Mouse (Mus musculus) left cerebral cortex, postnatal 4 days (tissue): ENCODE results near the gene Dmbt1. TPM values are rescaled to one million over a fixed set of nuclear protein-coding genes. Genes with fewer than 3 reads are reported as not detected.
"Not testable (repeated sequence)": the region's sequence is repeated elsewhere in the genome, so short reads cannot be mapped to it uniquely, and the experiment has no call there.

Experiments used
- DNase-seq: peaks from one replicate; pipeline ENCODE4 v3.0.0-alpha.2; 2022
- intact Hi-C: fragments of 180-260 bp; cut with DNase I; formaldehyde crosslinking; loops from one replicate; pipeline ENCODE4 v1.15.1; 2025
- total RNA-seq, 2 experiments: library from RNA; stranded (reverse); gene quantifications; 2 replicates each; pipeline ENCODE4 v1.2.3; 2021

The Dmbt1 gene
- total RNA-seq, 2 experiments from 2014 or later = 0.06 TPM; not detected in 1

DNA sequence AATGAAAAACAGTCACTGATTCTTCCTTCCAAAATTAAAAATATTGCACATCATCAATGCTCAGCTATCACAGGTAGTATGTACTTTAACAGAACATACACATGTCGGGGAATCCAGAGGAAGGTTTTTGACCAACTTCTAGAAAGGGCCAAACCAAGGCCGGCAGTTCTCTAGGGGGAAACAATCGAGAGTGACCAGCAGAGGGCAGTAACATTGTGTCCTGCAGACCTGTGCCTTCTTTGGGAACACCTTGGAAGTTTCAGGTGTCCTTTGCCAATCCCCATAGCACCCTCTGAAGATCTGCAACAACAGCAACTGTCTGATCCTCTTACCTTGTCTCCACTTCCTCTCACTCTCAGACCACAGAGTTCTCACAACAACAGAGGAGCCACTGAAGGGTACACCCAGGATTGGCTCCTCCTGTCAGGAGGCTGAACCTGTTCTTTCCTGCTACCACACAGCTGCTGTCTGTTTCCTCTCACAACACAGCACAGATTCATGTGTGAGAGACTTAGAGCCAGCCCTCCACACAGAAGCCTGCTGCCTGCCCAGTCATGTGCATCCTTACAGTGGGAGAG lies 13.5 kb downstream of the Dmbt1 start:
- intact Hi-C loops, DNase-seq: not testable (repeated sequence)

GRCm38 (mm10) chr7:131049829-131050228 lies 18.0 kb downstream of the Dmbt1 start:
- intact Hi-C loops, DNase-seq: not testable (repeated sequence)

GRCm38 (mm10) chr7:131054808-131055370 lies 23.0 kb downstream of the Dmbt1 start:
- intact Hi-C loops = no loop called here
- DNase-seq = no peak

GRCm38 (mm10) chr7:131057918-131058317 lies 26.1 kb downstream of the Dmbt1 start:
- intact Hi-C loops, DNase-seq: not testable (repeated sequence)

- intact Hi-C loops = not testable (repeated sequence)
- peak; percentile 22 for DNase-seq
Measured at GRCm38 (mm10) chr7:131059808-131060207, 28.0 kb downstream of the Dmbt1 start.

GRCm38 (mm10) chr7:131062541-131062940 lies 30.7 kb downstream of the Dmbt1 start:
- intact Hi-C loops = no loop called here
- no peak for DNase-seq

GRCm38 (mm10) chr7:131068191-131068590 lies 36.3 kb downstream of the Dmbt1 start:
- intact Hi-C loops = not testable (repeated sequence)
- peak; percentile 34 for DNase-seq

DNA sequence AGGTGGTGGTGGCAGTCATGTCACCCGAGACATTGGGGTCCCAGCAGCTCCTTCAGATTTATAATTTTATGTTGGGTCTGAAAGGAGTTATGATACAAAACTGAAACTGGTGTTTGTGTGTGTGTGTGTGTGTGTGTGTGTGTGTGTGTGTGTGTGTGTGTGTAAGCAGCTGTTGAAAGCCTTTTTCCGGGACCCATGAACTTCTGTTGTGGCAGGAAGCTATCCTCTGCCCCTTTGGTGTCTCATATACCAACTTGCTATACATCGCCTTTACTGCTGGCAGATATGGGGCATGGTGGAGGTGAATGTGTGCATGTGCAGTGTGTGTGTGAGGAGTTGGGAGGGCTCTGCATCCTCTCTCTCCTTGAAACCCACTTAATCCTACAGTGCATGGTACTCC lies 41.6 kb downstream of the Dmbt1 start:
- DNase-seq, intact Hi-C loops: not testable (repeated sequence)

- DNase-seq, intact Hi-C loops: not testable (repeated sequence)
Measured at GRCm38 (mm10) chr7:131074098-131074497, 42.2 kb downstream of the Dmbt1 start.

GRCm38 (mm10) chr7:131075956-131076355 lies 44.1 kb downstream of the Dmbt1 start:
- intact Hi-C loops = no loop called here
- peak; percentile 43 for DNase-seq

DNA sequence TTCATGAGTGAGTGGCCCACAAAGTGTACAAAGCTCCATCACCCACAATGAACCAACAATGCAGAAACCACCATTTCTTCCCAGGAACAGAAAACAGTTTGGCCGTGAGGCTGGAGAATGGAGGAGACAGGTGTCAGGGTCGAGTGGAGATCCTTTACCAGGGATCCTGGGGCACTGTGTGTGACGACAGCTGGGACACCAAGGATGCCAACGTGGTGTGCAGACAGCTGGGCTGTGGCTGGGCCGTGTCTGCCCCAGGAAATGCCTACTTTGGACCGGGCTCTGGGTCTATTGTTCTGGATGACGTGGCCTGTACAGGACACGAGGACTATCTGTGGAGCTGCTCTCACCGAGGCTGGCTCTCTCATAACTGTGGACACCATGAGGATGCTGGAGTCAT lies 50.5 kb downstream of the Dmbt1 start:
- DNase-seq, intact Hi-C loops: not testable (repeated sequence)

- DNase-seq = peak; percentile 60
- intact Hi-C loops = loop anchor here (10.0 kb wide), 1 partner anchor 232 kb away; no protein-coding TSS in a partner anchor
Measured at GRCm38 (mm10) chr7:131112486-131112885, 80.6 kb downstream of the Dmbt1 start.

DNA sequence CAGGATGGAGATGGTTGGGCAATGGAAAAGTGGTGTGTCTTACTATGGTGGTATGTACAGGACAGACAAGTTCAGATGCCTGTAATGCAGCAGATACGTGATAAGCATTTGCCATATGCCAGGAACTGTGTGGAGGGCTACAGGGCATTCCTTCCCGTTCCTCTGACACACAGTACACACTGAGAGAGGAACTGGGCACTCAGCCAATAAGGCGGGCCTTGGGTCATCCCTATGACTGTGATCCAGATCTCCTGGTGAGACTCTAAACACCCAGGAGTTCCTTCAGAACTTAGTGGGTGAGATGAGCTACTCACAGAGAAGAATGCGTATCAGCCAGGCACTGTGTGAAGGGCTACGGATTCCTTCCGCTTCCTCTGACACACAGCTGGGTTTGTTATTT lies 81.8 kb downstream of the Dmbt1 start:
- DNase-seq = peak; percentile 25
- intact Hi-C loops = loop anchor here (10.0 kb wide), 1 partner anchor 231 kb away; no protein-coding TSS in a partner anchor

DNA sequence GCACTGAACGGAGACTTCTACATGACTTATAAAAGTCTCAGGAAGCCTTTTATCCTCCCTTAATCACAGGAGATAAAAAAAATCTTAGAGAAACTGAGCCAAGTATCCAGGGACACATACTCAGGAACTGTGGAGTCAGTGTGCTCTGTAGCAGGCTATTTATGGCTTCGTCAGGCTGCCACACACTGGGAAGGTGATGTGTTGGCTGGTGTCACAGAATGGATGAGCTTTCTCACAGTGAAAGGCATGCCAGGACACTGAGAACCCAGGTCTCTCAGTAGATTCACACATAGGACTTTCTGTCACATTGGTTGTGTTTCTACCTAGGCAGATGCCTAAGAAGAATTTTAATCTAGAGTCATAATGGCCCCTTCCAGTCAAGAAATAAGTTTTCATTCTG lies 82.6 kb downstream of the Dmbt1 start:
- intact Hi-C loops = loop anchor here (10.0 kb wide), 1 partner anchor 230 kb away; no protein-coding TSS in a partner anchor
- no peak for DNase-seq

GRCm38 (mm10) chr7:131122210-131122807 lies 90.5 kb downstream of the Dmbt1 start:
- no peak for DNase-seq
- intact Hi-C loops = no loop called here

DNA sequence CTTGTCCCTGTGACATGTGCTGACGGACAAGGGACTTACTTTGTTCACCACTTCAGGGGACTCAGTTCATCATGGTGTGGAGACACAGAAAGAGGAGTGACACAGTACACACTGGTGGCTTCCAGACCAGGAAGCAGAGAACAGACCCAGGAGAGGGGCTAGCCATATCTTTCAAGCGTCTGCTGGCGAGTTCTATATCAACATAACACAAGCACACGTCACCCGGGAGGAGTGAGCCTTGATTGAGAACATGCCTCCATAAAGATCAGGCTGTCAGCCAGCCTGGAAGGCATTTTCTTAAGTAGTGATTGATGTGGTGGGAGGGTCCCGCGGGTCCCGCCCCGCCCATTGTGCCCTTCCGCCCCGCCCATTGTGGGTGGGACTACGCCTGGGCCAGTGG lies 98.2 kb downstream of the Dmbt1 start:
- no peak for DNase-seq
- intact Hi-C loops = no loop called here

DNA sequence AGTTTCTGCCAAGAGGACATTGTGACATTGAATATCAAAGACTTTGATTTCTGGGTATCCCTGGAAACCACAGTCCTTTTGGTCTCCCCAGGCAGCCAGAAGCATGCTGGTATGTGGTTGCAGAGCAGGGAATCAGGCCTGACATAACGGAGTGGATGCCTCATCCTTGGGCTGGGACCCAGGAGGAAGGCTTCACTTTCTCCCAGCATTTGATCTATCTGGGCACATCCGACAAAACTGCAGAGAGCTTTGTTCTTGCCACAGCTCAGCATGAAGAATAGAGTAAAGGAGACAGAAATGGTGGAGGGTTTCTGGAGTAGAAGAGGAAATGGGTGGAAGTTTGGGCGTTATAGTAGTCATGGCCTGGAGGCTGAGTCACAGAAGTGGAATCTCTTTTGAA lies 101.3 kb downstream of the Dmbt1 start:
- peak; percentile 9 for DNase-seq
- intact Hi-C loops = no loop called here

GRCm38 (mm10) chr7:131146214-131146613 lies 114.4 kb downstream of the Dmbt1 start, which contains the start of gene 4933402N03Rik:
TSS of gene 4933402N03Rik (minus strand) at chr7:131146314.
- DNase-seq = no peak
- intact Hi-C loops = no loop called here

DNA sequence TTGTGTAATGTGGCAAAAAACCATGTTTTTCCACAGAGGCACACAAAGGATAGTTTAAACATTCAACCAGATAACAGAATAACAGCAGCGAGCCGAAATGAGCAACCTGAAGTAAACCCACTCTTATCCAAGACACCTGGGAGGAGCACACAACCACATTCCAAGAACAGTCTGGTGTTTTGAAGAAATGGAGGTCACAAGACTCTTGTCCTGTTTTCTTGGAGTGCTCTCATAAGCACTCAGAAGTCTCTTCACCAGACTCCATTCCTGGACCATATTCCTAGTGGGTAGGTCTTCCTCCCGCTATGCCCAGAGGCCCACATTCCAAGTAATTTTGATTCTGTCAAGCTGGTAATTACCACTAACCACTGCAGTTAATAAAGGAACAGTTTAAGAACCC lies 118.3 kb downstream of the Dmbt1 start:
- DNase-seq = no peak
- intact Hi-C loops = no loop called here

DNA sequence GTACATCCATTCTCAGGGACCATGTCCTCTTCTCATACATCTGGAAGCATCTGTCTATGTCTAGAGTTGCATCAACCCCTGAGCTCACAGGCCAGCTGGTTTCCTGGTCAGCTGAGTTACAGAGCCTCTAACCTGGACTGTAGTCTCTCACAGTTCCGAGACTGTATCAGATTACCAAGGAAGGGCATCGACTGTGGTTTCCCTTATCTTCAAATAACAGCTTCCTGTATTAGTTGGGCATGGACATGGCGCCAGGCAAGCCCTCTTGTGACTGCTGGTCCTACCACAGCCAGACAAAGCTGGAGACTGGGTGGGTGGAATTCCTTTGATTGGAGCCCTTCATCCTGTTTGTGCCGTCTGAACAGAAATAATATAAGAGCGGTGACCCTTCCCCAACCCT lies 121.2 kb downstream of the Dmbt1 start:
- intact Hi-C loops = no loop called here
- DNase-seq = no peak

DNA sequence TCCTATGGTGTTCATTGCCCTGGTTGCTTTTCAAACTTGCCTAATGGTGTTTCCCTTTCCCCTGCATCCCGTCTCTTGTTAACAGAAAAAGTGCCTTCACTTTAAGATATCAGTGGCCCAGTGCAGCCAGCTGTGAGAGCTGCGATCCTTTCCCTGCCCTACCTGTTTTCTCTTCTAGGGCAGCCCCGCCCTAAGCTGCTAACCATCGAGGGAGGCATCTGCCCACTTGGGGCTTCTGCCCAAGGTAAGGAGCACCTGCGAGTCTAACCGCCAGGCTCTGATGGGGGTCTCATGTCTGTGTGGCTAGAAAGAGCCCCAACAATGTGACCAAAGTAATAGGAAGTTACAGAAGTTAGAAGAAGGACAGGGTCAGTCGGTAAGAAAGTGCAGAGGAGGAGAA lies 130.4 kb downstream of the Dmbt1 start:
- intact Hi-C loops = no loop called here
- DNase-seq = no peak

GRCm38 (mm10) chr7:131167771-131168170 lies 135.9 kb downstream of the Dmbt1 start:
- no peak for DNase-seq
- intact Hi-C loops = no loop called here
